Mouse (Mus musculus): ENCODE measurements around the gene Trem2.

DNA sequence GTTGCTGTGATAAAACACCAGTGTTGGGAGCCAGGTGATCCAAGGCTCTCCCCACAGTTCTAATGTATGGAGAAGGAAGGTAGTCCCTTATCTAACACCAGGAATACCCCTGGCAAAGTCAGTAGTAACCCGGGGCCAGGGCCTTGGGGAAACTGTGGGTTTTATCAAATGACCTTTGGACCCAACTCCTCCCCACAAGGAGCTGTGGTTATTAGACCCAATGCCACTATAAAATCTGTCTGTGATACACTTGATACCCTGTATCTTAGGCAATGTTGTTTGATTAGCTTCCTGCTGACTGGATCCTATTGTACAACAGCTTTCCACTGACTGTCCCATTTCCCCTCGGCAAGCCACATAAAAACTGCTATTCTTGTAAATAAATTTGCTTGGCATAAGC is 34.1 kb upstream of the Trem2 start:
- no peak for TF ChIP-seq CTCF (IDR thresholded peaks at IDR 0.05; ENCODE audit: borderline replicate concordance, control insufficient read depth, extremely low read depth, insufficient read depth, low read length, poor library complexity)
- TF ChIP-seq POLR2A (IDR thresholded peaks at IDR 0.05; ENCODE audit: control insufficient read depth, extremely low read depth, insufficient read depth, low read length, poor library complexity): no peak

Data from thymus, adult 2 months (tissue).